Mouse (Mus musculus) CH12.LX (cell line): ENCODE results near the gene Gm28048. TPM values are rescaled to one million over a fixed set of nuclear protein-coding genes. Genes with fewer than 3 reads are reported as not detected.

Experiments
- DNase-seq: peaks from one replicate; pipeline ENCODE4 v3.0.0-alpha.2; 2013; ENCODE audit errors: extremely low read depth
- H3K27ac ChIP-seq: 2 replicates; pipeline ENCODE4 v1.5.1; 2012; ENCODE audit warnings: low read depth, mild to moderate bottlenecking, control low read depth, moderate library complexity; ENCODE audit not compliant: insufficient read depth
- H3K27me3 ChIP-seq: replicated peaks from 2 replicates; pipeline ENCODE3; 2012; ENCODE audit warnings: inconsistent platforms
- H3K36me3 ChIP-seq, 2 experiments: replicated peaks in 1 of 2; 2 replicates each; pipeline versions ENCODE3 to v1.6.1; 2012; ENCODE audit warnings: inconsistent platforms in 1 of 2, low read length in 1 of 2, mild to moderate bottlenecking in 1 of 2, mixed read lengths in 1 of 2, moderate library complexity in 1 of 2; ENCODE audit not compliant: control insufficient read depth in 1 of 2, insufficient read depth in 1 of 2
- H3K4me1 ChIP-seq, 2 experiments: 2 replicates each; pipeline ENCODE4 v1.6.1; 2012; ENCODE audit warnings: inconsistent platforms in 1 of 2, moderate library complexity in 1 of 2; ENCODE audit not compliant: insufficient read depth in 2 of 2, control insufficient read depth in 1 of 2
- H3K4me2 ChIP-seq: 2 replicates; pipeline ENCODE4 v1.6.1; 2012; ENCODE audit warnings: low read depth, mild to moderate bottlenecking, control low read depth; ENCODE audit not compliant: poor library complexity, insufficient read depth, severe bottlenecking
- H3K4me3 ChIP-seq, 3 experiments: fragments of 150-350 bp in 1 of 3; sonication (generic) in 1 of 3; replicated peaks in 1 of 3; 2 replicates each; pipeline versions ENCODE3 to v1.5.1; 2011 to 2012; ENCODE audit warnings: low read depth in 2 of 3, low read length in 2 of 3, mild to moderate bottlenecking in 2 of 3, moderate library complexity in 2 of 3, control low read depth in 1 of 3, improper control_type of control experiment in 1 of 3, inconsistent platforms in 1 of 3, mixed read lengths in 1 of 3; ENCODE audit not compliant: poor library complexity in 1 of 3
- H3K79me2 ChIP-seq: replicated peaks from 2 replicates; pipeline ENCODE4 v1.6.1; 2012; ENCODE audit warnings: mild to moderate bottlenecking, moderate library complexity; ENCODE audit not compliant: control insufficient read depth, poor library complexity, insufficient read depth, severe bottlenecking; ENCODE audit errors: extremely low read depth
- H3K9ac ChIP-seq: 2 replicates; pipeline ENCODE4 v1.6.1; 2012; ENCODE audit warnings: low read depth, mild to moderate bottlenecking, control low read depth, moderate library complexity; ENCODE audit not compliant: insufficient read depth
- H3K9me3 ChIP-seq: replicated peaks from 2 replicates; pipeline ENCODE3; 2012; ENCODE audit warnings: low read length, inconsistent platforms, mixed read lengths
- CHD1 ChIP-seq: IDR thresholded peaks from 2 replicates; pipeline ENCODE4 v1.6.1; 2012; ENCODE audit warnings: low read depth, low read length, improper control_type of control experiment, inconsistent platforms
- ELF1 ChIP-seq: IDR thresholded peaks from 2 replicates; pipeline ENCODE4 v1.6.1; 2014; ENCODE audit warnings: low read depth, mild to moderate bottlenecking, inconsistent platforms, low read length, improper control_type of control experiment
- ETS1 ChIP-seq: conservative IDR thresholded peaks from 2 replicates; pipeline ENCODE4 v1.6.1; 2012; ENCODE audit warnings: low read depth, mild to moderate bottlenecking, inconsistent platforms, low read length, improper control_type of control experiment, moderate library complexity
- GABPA ChIP-seq: IDR thresholded peaks from 2 replicates; pipeline ENCODE4 v1.6.1; 2012; ENCODE audit warnings: low read depth, low read length, improper control_type of control experiment, inconsistent platforms; ENCODE audit not compliant: insufficient replicate concordance
- JUN ChIP-seq: IDR thresholded peaks from 2 replicates; pipeline ENCODE4 v1.6.1; 2011; ENCODE audit warnings: low read depth, mild to moderate bottlenecking, low read length, improper control_type of control experiment, moderate library complexity; ENCODE audit not compliant: insufficient read depth
- KAT2A ChIP-seq: IDR thresholded peaks from 2 replicates; pipeline ENCODE4 v1.6.1; 2012; ENCODE audit warnings: low read length, improper control_type of control experiment, inconsistent platforms; ENCODE audit not compliant: insufficient replicate concordance
- MAFK ChIP-seq: IDR thresholded peaks from 2 replicates; pipeline ENCODE4 v1.6.1; 2011; ENCODE audit warnings: low read length, improper control_type of control experiment; ENCODE audit not compliant: insufficient replicate concordance
- MAZ ChIP-seq: IDR thresholded peaks from 2 replicates; pipeline ENCODE4 v1.6.1; 2012; ENCODE audit warnings: low read depth, mild to moderate bottlenecking, inconsistent platforms, low read length, improper control_type of control experiment, moderate library complexity
- MYC ChIP-seq: IDR thresholded peaks from 2 replicates; pipeline ENCODE4 v1.6.1; 2011; ENCODE audit warnings: low read depth, mild to moderate bottlenecking, improper control_type of control experiment, low read length
- NELFE ChIP-seq: IDR thresholded peaks from 2 replicates; pipeline ENCODE4 v1.6.1; 2011; ENCODE audit warnings: low read depth, low read length, improper control_type of control experiment
- RAD21 ChIP-seq: IDR thresholded peaks from 2 replicates; pipeline ENCODE4 v1.6.1; 2011; ENCODE audit warnings: low read depth, mild to moderate bottlenecking, low read length, improper control_type of control experiment, moderate library complexity
- RCOR1 ChIP-seq: conservative IDR thresholded peaks from 2 replicates; pipeline ENCODE4 v1.6.1; 2012; ENCODE audit warnings: low read depth, mild to moderate bottlenecking, inconsistent platforms, low read length, improper control_type of control experiment
- TBP ChIP-seq: conservative IDR thresholded peaks from 2 replicates; pipeline ENCODE4 v1.6.1; 2011; ENCODE audit warnings: low read depth, low read length, improper control_type of control experiment
- USF1 ChIP-seq: IDR thresholded peaks from 2 replicates; pipeline ENCODE4 v1.6.1; 2014; ENCODE audit warnings: low read depth, mild to moderate bottlenecking, inconsistent platforms, low read length, improper control_type of control experiment
- ZMIZ1 ChIP-seq: IDR thresholded peaks from 2 replicates; pipeline ENCODE4 v1.6.1; 2012; ENCODE audit warnings: low read depth, mild to moderate bottlenecking, inconsistent platforms, low read length, improper control_type of control experiment
- ZNF384 ChIP-seq: IDR thresholded peaks from 2 replicates; pipeline ENCODE4 v1.6.1; 2012; ENCODE audit warnings: low read depth, low read length, improper control_type of control experiment, inconsistent platforms
- dilution Hi-C: fragments of 300-500 bp; cut with MboI; formaldehyde crosslinking; loops from 2 replicates; pipeline ENCODE4 v1.14.3; 2020; ENCODE audit warnings: low sequenced_read_pairs; ENCODE audit not compliant: extremely low pct_unique_long_range_greater_than_20kb, extremely low pct_ligation_motif_present
- in situ Hi-C: fragments of 300-500 bp; cut with MboI; formaldehyde crosslinking; loops from 3 replicates; pipeline ENCODE4 v1.14.3; 2019; ENCODE audit warnings: low sequenced_read_pairs, low pct_ligation_motif_present, low pct_unique_long_range_greater_than_20kb, mixed read lengths
- polyA plus RNA-seq: library from polyadenylated mRNA; unstranded; fragments of >175 nt; gene quantifications from 2 replicates; pipeline ENCODE4 v1.2.1, GENCODE M21; 2012; ENCODE audit warnings: low read depth; ENCODE audit not compliant: insufficient read length
- total RNA-seq, 2 experiments: library from RNA; depleted of rRNA; stranded (reverse); fragments of 300-350 nt in 1 of 2; fragments of >200 nt in 1 of 2; gene quantifications; 2 replicates each; pipeline ENCODE4 v1.2.3; 2012 to 2014

The Gm28048 gene
- total and polyA plus RNA-seq, 3 experiments: 32.6 to 93.3 (median 59.5) TPM

- dilution Hi-C loops: no loop called here
- H3K36me3 ChIP-seq: peaks cover 4 to 50% of the 10 kb centered on the region in 2 experiments
- H3K9me3 ChIP-seq: peaks cover 6% of the 10 kb centered on the region
- no peaks in the 10 kb centered on the region for H3K79me2 ChIP-seq
- no peak for TF ChIP-seq MAZ
- TF ChIP-seq KAT2A: no peak
- TF ChIP-seq RAD21: no peak
- no peak for TF ChIP-seq ELF1
- TF ChIP-seq USF1: no peak
- TF ChIP-seq RCOR1: no peak
- no peak for TF ChIP-seq GABPA
- no peak for TF ChIP-seq ZMIZ1
- TF ChIP-seq ETS1: no peak
- TF ChIP-seq MYC: no peak
- no peak overlapping the region for H3K27ac ChIP-seq
- no peak overlapping the region for H3K9ac ChIP-seq
- no peaks in the 10 kb centered on the region for H3K27me3 ChIP-seq
- no peak overlapping the region for H3K4me3 ChIP-seq
- peaks cover under 1 to 22% of the 10 kb centered on the region in 2 experiments; a peak in 2 of 4 replicates for H3K4me1 ChIP-seq
- no peak overlapping the region for H3K4me2 ChIP-seq
- DNase-seq: no peak
- in situ Hi-C loops: no loop called here
Measured at GRCm38 (mm10) chr11:22805171-22805570, 176.7 kb downstream of the Gm28048 start.

GRCm38 (mm10) chr11:22799987-22800424 is 181.9 kb downstream of the Gm28048 start:
- dilution Hi-C loops: no loop called here
- Histone ChIP-seq H3K4me1 (peaks cover 9 to 41% of the 10 kb centered on the region in 2 experiments; a peak in 3 of 4 replicates), H3K4me2 (no peak overlapping the region), H3K4me3 (no peak overlapping the region), H3K27me3 (no peaks in the 10 kb centered on the region), H3K27ac (no peak overlapping the region), H3K36me3 (peaks cover 2 to 30% of the 10 kb centered on the region in 2 experiments), H3K79me2 (no peaks in the 10 kb centered on the region), H3K9me3 (peaks cover 6% of the 10 kb centered on the region), H3K9ac (no peak overlapping the region)
- TF ChIP-seq TBP (no peak), JUN (no peak), NELFE (no peak), USF1 (no peak), CHD1 (no peak), ZNF384 (no peak), MAFK (no peak)
- DNase-seq: no peak
- in situ Hi-C loops: no loop called here
